Mouse (Mus musculus) cerebellum, adult 18-20 months (tissue): ENCODE measurements around the gene Nmt2.
A peak's percentile ranks its signal among the peaks of the same experiment; 100 is the strongest.

Experiments
- DNase-seq, 2 experiments: peaks; one replicate each; pipeline ENCODE4 v3.0.0; 2021

Gene Nmt2

DNA sequence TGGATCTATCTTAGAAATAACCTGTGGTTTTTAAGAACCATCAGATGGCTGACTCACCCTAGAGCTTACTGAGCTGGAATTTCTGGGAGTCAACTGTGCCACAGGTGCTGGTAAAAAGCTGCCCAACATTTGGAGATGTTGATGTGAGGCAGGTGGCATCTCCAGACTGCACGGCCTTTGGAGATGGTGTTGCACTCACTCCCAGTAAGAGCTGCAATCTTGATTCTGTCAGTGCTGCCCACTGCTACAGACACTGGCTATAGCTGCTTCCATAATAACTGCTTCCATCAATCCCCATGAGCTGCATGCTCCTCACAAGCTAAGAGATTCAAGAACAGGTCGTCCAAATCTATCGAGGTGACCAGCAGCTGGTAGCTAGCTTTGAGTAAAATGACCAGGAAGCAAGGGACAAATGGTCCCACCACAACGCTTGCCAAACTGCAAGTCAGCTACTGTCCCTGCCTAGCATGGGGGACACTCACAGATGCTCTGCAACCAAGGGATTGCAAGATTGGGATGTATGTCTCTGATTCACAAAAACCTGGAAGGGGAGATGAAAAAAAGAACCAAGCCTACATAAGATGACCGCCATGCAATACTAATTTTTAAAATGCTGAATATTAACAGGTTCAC lies 47.2 kb downstream of the Nmt2 start:
- DNase-seq = peak; percentile 4 to 19

DNA sequence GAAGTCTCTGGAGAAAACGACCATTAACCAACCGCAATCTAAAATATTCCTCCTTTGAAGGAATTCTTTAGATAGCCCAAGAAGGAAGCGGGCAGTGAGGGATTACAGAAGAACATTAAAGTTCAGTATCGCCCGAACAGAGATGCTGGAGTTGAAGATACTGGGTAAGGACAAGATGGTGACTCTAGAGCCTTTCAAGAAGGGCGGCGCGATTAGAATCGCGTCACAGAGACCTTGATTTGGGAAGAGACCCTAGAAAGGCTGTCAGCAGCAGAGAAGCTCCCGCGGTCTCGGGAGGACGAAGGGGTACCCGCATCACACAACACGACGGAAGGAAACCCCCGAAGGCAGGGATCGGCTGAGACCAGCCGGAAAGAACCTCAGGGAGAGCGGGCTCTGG lies 48.0 kb downstream of the Nmt2 start:
- no peak for DNase-seq

DNA sequence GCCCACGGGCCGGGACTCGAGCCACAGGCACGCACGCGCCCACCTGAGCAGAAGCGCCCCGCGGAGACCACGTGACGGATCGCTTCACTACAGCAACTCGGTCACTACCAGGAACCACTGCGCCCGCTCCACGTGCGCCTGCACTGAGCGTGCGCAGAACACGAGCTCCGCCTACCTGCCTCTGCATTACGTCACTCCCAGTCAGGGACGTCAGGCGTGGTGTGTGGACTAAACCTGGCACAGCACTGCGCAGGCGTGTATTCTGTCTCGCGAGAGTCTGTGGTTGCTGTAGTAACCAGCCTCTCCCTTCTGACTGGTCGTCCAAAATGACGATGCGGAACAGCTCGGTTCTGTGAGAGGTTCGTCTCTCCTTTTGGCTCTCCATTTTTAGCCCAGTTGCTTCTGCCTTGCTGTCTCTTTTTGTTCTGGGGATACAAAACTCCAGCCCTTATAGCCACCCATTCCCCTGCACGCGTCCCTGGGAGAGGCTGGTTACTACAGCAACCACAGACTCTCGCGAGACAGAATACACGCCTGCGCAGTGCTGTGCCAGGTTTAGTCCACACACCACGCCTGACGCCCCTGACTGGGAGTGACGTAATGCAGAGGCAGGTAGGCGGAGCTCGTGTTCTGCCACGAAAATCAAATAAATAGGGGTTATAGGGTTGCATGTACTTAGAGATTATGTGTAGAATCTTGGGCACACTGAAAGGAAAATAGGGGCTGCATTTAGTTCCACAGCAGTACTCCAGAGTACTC lies 48.7 kb downstream of the Nmt2 start, which contains the start of gene Rpp38:
Gene Rpp38 (minus strand): TSS at position 160 of the 759 bp plus-strand sequence.
- peak; percentile 97 for DNase-seq

DNA sequence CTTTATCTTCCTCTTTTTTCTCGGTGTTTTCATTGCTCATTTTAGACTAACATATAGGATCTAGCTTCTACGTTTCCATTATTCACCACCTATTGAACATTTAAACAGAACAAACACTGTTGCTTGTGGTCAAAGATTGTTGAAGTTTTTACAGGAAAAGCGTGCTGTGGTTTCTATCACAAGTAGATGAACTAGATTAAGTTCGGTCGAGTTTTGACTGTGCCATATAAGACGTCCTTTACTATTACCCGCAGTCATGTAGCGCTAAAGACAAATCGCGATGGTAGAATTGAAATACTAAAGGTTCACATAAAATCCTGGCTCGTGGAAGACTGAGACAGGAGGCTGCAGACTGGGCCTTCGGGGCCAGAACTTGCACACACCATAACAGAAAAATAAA lies 49.7 kb downstream of the Nmt2 start:
- DNase-seq = no peak

DNA sequence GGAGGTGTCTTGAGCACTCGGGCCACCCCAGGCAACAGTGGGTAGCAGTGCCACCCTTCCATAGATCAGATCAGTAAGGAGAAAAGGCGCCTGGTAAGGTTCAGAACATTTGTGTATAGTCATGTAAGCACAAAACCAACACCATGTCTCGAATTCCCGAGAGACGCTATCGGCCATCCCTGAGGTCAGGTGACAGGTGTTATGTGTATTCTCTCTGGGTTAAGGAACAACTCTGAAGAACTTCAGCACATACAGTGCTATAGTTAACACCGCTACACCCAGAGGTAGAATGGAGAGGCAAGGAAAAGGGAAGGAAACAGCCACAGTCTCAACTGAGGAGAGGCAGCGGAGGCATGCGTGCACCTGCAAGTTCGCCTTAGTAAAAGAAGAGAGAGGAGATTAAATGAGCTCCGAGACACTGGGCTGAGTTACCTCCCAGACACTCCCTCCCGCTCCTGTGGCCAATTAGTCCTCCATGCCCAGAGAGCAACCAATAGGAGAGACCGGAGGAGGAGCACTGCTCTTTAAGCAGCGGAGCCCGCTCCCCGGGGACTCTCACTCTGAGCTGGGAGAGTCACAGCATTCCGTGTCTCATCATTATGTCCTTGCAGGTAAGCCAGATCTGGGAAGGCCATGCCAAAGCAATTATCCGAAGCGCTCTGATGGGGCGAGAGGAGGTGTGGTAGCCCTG lies 51.7 kb downstream of the Nmt2 start, which contains the start of gene Acbd7:
Gene Acbd7 (plus strand): TSS at position 558 of the 691 bp plus-strand sequence.
- DNase-seq = peak; percentile 53 to 68

DNA sequence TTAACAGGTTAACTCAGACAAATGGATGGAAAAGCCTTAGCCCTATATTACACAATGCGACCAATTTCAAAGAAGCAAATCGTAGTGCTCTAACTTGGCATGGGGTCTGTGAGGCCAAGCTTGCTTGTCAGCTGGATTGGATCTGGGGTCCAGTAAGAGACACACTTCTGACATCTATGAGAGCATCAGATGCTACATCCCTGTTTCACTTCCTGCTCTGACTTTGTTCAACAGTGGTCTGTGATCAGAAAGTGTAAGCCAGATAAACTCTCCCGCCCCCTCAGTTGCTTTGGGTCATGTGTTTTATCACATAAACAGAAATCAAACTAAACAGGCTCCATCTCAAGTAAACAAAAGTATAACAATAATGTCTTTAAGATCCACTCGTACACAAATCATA lies 64.4 kb downstream of the Nmt2 start:
- no peak for DNase-seq

DNA sequence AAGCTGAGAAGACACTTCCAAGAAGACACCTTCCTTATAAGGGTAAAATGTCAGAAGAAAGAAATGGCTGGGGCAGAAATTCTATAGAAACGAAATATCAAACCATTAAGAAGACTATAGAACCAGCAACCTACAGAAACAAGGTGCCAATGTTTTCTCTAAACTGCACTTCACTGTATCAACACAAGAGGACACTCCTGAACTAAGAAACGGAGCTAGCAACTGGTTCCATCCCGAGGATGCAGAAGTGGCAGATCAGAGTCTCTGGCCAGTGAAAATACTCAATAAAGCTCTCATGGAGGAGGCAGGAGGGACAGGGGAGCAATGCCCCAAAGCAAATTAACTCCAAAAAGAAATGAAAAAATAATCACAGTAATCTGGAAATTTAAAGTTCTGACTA lies 64.9 kb downstream of the Nmt2 start:
- peak in 1 of 2 experiments; percentile 15 for DNase-seq

DNA sequence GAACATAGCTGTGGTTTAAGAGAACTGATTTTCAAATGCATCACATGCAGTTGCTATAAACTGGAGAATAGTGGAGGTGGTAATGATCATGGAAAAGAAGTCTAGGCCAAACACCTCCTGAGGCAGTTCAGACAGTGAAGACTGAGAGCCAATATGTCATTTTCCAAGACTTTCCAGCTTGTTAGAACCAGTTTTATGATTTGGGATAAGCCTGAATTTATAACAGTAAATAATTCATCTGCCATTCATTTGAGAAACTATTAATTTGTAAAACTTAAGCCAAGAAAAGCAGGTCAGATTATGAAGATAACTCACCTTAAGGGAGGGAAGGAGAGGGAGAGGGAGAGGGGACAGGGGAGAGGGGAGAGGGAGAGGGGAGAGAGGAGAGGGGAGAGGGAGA lies 69.1 kb downstream of the Nmt2 start:
- DNase-seq = no peak

DNA sequence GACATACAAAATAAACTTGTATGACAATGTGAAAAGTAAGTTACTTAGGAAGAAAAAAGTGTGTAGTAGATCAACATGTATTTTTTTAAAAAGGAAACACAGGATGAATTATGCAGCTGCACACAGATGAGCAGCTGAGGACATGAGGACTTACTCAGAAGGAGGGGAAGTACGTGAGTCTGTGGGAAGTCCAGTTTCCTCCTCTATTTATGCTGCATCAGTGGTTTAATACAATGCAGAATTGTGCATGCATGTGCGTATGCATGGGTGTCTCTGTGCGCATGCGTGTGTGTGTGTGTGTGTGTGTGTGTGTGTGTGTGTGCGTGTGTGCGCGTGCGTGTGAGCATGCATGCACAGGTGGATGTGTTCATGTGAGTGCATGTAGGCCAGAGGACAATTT lies 71.8 kb downstream of the Nmt2 start:
- no peak for DNase-seq

DNA sequence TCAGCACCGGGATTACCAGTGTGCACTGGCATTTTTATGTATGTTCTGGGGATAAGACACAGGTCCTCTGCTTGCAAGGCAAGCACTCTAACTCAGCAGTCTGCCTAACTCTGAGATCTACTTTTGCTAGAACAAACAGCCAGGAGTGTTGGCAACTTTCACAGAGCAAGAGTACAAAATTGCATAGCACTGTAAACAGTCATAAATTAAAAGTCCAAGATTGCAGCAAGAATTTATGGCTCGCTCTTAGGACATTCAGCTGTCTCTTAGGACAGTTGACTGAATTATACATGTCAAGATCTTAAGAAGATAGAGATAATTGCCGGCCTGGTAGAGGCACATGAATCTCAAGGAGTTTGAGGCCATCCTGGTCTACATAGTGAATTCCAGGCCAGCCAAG lies 72.3 kb downstream of the Nmt2 start:
- no peak for DNase-seq

DNA sequence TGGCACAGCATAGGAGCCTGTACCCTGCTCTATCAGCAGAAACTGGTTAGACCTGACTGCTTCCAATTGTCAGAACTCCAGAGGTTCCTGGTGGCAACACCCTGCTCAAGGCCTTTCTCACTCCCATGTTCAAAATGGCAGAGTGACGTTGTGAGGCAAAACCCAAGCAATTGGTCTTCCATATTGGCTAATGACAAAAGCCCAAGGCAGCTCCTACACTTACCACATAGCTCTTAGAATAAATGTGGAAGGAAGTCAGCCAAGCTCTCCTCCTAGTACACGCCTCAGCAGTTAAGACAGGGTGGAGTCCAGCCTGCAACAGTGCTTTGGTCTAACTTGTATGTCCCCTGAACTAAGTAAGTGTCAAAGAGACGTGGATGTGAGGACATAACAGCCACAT lies 73.9 kb downstream of the Nmt2 start:
- DNase-seq = no peak

DNA sequence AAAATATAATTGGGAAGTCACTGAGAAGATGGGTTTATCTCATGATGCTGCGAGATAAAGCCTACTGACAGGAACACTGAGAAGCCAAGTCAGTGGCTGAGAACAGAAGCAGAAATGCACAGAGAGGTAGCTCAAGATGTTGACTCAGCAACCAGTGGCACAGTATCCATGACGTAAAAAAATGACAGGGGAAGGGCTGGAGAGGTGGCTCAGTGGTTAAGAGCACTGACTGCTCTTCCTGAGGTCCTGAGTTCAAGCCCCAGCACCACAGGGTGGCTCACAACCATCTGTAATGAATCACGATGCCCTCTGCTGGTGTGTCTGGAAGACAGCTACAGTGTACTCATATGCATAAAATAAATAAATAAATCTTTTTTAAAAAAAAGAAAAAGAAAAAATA lies 77.1 kb downstream of the Nmt2 start:
- no peak for DNase-seq

DNA sequence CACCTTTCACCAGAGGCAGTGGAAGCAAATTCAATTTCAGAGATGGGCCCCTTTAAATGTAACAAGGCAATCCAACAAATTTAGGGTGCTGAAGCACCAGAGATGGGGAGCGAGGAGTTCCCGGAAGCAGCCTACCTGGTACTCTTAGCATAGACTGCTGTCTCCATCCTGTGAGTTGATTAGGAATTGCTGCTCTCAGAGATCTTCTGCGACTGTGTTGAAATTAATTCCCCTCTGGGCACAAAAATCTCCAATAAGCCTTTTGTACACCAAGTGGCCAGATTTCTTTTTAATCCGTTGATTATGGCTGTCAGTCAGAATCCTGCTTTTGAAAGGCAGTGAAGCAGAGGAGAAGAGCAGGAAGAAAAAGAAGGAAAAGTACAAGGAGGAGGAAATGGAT lies 81.1 kb downstream of the Nmt2 start:
- no peak for DNase-seq
